Mouse (Mus musculus) activated CD4-positive, CD25-positive, alpha-beta regulatory T cell, adult 4 months (primary cell): Measurements from ENCODE around the gene Gm43638. TPM values are rescaled to one million over a fixed set of nuclear protein-coding genes. Genes with fewer than 3 reads are reported as not detected.
"Not testable (repeated sequence)": the region's sequence is repeated elsewhere in the genome, so short reads cannot be mapped to it uniquely, and the experiment has no call there.

Experiments
- ATAC-seq: one replicate; pipeline ENCODE4 v1.8.0; 2017
- polyA plus RNA-seq, 2 experiments: library from polyadenylated mRNA; unstranded; fragments of 100-300 nt; shearing (Covaris generic); gene quantifications; one replicate each; pipeline ENCODE4 v1.2.1; 2017

Gm43638 gene
- polyA plus RNA-seq, result not detected

DNA sequence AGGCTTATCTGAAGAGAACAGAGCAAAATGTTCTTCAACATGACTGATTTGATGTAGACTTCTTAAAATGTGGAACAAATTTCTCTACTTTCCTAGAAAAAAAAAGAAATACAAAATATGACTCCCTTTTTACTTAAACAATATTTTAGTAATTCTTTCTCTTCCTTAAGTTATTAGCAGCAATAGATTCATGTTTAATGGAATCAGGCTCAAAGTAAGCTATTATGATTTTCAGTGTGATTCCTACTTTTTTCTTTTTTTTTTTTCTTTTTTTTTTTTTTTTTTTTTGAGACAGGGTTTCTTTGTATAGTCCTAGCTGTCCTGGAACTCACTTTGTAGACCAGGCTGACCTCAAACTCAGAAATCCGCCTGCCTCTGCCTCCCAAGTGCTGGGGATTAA, at the start of gene Gm43638:
Gm43638 (minus strand) TSS at position 101 of the 400 bp plus-strand sequence.
- not testable (repeated sequence) for ATAC-seq

DNA sequence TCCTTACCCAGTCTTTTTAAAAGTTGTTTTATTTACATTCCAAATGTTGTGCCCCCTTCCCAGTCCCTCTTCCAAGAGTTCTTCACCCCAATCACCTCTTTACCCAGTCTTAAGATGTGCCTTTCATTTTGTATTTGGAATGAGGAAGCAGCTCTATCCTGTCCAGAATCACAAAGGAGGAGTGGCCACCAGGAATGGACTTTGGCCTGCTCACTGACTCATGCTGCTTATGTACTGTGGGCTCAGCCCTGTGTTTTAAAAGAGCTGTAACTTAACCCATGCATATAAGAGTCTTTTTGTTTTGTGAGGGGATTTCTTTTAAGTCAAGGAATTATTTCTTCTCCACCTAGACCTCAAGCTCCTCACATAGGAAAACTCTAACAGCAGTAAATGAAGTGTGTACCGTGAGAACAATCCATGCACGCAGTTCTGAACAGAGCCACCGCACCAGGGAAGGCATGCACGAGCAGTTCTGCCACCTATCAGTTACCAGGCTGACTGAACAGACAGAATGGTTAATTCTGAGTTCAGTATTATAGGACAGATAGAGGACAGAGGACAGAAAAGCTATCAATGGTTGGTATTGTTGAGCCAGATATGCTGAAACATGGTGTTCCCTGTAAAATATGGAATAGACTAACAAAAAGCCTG, 49.5 kb upstream of the Gm43638 start:
- no peak for ATAC-seq

DNA sequence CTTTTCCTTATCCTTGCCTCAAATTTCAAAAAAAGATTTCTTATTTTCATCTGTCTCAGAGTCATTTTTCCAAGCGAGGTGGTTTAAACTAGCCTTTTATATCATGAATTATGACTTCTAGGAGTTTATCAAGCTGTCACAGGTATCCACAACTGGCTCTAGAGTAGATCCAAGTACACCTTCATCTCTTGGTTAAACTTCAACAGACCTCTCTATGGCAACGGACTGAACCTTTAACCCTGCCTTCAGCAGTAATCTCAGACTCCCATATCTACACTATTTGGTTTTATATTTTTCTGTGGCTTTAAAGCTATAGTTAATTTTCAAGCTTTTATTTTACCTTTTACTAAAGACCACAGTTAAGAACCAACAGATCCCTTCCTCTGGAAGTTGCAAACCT, 45.7 kb upstream of the Gm43638 start:
- no peak for ATAC-seq

DNA sequence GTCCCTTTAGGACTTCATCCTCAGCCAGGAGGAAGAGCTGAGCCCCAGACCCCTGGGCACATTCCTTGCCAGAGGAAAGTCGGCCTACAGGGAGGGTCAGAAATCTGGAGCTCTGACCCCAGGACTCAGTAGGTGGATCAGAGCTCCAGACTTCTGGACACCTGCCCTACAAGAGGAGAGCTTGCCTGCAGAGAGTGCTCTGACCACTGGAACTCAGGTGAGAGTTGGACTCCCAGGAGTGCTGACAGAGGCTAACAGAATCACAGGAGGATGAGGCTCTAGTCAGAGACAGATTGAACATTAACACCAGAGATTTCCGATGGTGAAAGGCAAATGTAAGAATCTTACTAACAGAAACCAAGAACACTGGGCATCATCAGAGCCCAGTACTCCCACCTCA, 37.0 kb upstream of the Gm43638 start:
- ATAC-seq, result not testable (repeated sequence)

DNA sequence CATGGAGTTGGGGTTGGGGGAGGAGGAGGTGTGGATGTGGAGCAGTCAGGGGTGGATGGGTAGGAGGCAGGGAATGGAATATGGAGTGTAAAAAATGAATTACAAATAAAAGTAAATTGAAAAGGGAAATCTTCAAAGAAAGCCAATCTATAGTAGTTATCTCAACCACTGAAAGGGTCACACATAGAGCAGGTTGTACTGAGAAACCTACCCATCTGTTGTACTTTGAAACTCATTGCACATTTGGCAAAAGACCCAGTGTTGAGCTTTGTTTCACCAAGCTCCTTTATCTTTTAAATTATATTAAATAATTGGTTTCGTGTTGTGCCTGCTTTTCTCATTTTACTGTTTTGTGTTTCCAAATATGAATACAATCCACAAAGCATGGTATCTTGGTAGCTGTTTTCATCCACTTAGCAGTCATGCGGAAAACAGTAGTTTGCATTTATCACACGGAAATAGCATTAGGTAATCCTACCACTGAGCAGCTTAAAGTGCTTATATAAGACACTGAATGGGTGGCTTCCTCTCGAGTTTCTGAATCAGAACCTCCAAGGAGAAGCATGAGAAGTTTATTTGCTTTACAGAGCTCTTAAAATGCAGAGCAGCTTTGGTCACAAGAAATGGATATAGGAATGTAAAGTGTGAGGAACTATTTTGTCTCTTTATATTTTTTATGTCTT, 19.3 kb upstream of the Gm43638 start:
- ATAC-seq, result no peak

DNA sequence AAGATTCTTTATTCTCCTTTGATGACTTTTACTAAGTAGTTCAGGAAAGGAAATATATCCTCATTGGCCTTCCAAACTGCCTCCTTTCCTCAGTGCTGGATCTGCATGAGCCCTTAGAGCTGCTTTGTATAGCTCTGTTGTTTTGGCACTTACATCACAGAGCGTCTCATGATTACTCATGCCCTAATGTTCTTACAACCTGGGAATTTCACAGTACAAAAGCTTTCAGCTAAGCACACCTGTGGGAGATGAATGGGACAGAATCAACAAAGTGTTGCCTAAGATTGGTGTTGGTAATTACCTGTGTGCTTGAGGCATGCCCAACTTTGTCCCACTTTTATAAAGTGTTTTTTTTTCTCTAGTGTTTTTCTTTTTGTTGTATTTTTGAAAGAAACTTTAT, 16.1 kb upstream of the Gm43638 start:
- no peak for ATAC-seq

DNA sequence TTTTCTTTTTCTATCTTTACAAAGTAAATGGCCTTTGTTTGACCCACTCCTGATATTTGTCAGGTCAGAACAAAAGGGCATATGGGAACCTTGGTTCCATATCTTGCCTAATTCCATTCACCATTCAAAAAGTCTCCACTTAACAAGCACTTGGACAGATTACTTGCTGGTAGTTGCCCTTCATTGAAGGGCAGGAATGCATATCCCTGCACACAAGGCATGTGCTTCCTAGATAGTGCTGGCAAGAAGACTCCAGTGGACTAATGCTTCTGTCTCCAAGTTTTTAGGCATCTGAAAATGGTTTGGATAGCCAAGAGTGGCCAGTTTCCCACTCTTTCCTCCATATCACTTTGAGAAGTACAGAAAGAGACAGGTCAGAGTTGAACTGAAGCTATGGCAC, 12.7 kb upstream of the Gm43638 start:
- no peak for ATAC-seq

DNA sequence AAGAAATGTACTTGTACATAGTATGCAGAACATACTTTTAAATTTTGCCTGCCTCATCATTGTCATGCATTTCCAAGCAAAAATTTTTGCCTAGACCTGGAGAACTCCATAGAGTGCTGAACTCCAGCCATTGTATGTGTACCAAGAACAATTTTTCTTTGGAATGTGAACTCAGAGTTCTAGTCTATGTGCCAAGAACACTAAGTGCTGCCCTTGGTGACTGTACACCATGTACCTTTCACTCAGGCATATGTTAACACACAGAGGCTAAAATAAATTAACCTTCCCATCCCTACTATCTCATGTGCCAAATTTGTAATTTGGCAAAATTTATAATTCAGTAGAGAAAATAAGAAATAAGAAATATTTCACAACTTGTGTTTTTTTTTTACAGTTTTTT, 12.3 kb upstream of the Gm43638 start:
- no peak for ATAC-seq

DNA sequence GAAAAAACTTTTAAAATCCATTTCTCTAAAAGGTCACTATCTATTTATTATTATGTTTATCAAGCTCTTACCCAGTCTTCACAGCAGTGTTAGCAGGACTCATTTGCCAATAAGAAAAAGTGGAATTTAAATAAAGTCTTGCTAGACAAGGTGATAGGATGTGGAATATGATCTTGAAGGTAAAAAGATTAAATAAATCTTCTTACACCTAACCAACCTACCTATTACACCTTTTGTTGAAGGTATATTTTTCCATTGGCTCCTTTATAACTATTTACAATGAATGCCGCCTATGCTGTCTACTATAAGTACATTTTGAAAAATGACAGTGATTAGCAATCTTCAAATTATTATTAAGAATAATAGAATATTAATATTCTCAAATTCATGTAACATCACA, 4.2 kb upstream of the Gm43638 start, which contains the start of gene Ugt2a1:
Ugt2a1 (minus strand) TSS at position 101 of the 400 bp plus-strand sequence.
- ATAC-seq, result no peak

DNA sequence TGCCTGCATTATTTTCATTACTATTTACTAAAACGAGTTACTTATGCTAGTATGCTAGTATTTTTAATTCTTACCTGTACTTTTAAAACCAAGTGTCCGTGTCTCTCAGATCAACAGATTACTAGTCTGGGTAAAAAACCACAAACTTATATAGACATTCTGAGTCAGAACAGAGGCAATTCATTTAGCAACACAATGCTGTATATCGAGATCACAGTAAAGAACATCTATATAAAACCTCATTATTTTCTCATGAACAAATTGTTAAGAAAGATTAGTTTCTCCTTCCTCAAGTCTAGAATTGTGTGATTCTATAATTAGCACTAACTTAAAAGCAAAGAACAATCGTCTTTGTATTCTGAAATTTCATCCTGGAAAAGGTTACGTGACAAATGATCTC, 4.4 kb downstream of the Gm43638 start, which contains the start of gene Ugt2a2:
Ugt2a2 (minus strand) TSS at position 101 of the 400 bp plus-strand sequence.
- no peak for ATAC-seq

DNA sequence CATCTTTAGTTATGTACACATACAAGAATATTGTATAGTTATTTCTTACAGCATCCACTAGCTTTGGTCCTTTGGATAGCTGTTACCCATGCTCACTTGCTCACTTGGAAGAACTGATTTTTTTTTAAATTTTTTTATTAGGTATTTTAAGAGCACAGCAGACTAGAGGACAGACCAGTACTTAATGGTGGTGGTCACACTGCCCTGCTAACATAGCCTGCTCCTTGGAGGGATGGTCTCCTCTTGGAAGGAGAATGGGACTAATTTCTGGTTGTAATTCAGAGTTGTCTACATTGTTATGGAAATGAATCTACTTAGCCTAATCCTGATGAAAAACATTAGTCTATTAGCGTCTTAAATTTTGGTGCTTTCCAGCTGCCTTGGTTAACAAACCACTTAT, 27.8 kb downstream of the Gm43638 start:
- ATAC-seq, result no peak

DNA sequence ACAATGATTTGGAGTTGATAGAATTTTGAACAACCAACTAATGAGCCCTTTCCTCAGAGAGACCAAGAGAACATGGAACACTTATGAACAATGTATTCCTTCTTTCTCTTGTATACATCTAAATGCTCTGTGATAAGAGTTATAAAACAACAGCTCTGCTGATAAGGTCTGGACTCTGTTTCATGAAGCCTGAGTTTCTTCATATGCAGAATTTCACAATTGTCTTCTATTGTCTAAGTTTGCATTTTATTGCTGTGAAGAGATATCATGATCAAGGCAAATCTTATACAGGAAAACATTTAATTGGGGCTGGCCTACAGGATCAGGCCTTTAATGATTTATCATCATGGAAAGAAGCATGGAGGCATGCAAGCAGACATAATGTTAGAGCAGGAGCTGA, 28.9 kb downstream of the Gm43638 start:
- no peak for ATAC-seq

DNA sequence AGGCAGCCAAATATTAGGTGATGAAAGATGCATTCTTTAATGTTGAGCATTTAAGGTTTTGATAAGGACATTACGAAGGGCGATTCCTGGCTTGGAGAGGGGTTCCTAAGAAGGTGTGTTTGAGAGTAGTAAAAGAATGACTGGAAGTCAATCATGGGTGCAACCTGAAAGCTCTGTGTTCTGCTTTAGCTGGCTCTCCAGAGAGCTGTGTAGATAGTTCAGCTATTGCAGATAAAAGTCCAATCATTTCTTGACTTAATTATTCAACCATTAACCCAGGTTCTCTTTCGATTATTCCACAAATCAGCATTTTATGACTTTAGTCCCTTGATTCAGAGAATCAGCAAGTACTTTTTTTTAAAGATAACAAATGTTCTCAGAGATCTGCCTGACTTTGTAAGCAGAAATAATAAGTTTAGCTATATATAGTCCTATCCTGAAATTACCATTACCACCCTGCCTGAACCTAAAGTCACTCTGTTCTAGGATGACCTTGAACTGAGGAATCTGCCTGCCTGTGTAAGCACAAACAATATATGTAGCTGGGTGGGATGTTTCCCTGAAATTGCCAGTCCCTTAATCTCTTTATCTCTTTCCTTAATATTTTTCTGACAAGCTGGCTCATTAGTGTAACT, 30.3 kb downstream of the Gm43638 start:
- no peak for ATAC-seq

DNA sequence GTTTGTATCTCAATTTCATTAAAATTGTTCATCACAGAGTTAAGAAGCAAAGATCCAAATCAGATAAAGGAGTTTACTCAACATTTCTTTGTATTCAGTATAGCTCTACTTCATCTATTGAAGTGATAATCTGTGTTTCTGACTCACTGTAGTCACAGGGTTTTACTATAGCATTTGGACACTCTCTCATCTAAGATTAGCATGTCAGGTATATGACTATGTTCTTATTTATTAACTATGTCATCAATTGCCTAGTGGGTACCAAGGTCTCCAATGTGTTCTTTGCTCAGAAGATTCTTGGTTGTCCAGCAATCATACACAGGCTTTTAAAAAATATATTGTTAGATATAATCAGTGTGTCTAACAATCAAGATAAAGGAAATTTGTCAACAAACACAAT, 31.1 kb downstream of the Gm43638 start:
- no peak for ATAC-seq

DNA sequence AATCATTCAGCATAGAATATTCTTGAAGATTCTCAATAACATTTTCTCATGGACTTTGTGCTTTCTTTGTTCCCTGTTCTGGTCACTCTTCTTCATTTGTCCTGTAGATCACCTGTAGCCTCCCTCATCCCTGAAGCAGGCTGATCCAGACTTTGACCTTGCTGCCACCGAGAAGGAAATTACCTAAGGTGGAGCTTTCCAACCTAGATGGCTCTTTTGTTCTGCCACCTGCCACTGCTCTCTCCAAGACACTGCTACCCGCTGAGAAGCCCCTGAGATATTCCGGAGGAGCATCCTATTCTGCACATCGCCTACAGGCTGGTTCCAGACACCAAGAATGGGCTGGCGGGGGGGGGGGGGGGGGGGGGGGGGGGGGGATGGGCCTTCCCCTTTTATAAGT, 34.1 kb downstream of the Gm43638 start:
- not testable (repeated sequence) for ATAC-seq

DNA sequence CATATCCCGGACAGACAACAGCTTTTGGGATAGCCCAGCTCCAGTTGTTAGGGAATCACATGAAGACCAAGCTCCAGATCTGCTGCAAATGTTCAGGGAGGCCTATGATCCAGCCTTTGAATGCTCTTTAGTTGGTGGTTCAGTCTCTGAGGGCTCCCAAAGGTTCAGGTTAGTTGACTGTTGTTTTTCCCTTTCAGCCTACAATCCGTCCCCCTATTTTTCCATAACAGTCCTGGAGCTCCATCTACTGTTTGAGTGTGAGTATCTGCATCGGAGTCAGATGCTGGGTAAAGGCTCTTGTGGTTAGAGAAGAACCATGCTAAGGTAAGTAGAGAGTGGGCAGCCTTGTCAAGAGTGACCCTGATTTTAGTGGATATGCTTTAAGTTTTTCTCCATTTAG, 50.3 kb downstream of the Gm43638 start:
- no peak for ATAC-seq

DNA sequence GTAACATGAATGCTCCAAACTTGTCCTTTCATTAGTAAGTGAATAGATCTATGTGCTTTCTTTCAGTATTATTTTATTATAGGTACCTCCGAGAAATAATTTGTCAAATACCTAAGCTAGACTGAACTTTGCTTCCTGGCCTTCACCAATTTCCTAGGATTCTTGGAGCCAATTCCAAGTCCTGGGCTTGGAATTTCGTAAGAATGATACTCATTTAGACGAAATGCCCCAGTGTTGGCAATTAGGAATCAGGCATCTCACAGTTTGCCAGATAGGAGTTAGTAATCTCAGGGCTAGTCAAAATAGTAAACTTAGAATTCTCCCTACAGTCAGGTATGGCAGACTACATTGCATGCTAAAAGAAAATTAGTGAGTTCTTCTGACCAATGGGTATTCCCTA, 60.9 kb downstream of the Gm43638 start:
- no peak for ATAC-seq

DNA sequence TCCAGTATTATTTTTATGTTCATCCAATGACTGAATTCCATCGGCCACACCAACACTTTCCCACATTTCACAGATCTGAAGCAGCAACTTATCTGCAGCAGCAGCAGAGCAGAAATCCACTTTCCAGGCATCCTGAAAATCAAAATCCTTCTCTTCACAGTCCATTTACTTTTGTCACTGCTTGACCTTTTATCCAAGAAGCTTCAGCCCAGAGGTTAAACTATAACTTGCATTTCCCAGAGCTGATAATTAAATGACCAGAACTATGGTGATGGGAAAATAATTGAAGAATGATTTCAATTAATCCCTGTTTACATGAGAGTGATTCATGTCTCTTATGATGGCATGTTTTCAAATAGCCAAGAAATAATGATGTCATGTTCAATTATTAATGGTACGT, 62.6 kb downstream of the Gm43638 start, which contains the start of gene Ugt2b38:
Ugt2b38 (minus strand) TSS at position 163 of the 400 bp plus-strand sequence.
- ATAC-seq, result not testable (repeated sequence)

Other genes starting within 250 kb of the Gm43638 start
- not detected for gene Ugt2b37, start 232.0 kb downstream of the Gm43638 start, polyA plus RNA-seq
- gene Ugt2a3, start 149.6 kb downstream of the Gm43638 start, polyA plus RNA-seq, result not detected
- gene Ugt2b38, start 62.6 kb downstream of the Gm43638 start, polyA plus RNA-seq, result not detected
- gene Ugt2a2, start 4.5 kb downstream of the Gm43638 start, polyA plus RNA-seq, result not detected
- not detected for gene Ugt2a1, start 4.1 kb upstream of the Gm43638 start, polyA plus RNA-seq
- gene Sult1b1, start 51.4 kb upstream of the Gm43638 start, polyA plus RNA-seq, result not detected
- gene Sult1d1, start 82.2 kb upstream of the Gm43638 start, polyA plus RNA-seq, result under 1 TPM in 1 of 2 experiments, not detected in 1; 0.13 TPM
- gene Sult1e1, start 104.8 kb upstream of the Gm43638 start, polyA plus RNA-seq, result not detected
- gene Csn1s1, start 179.4 kb upstream of the Gm43638 start, polyA plus RNA-seq, result not detected
- gene Csn2, start 212.8 kb upstream of the Gm43638 start, polyA plus RNA-seq, result not detected